Mouse (Mus musculus) brain, embryonic 14.5 days (tissue): ENCODE data around the gene Alk.

ENCODE experiments used
- CTCF ChIP-seq: fragments of 200-500 bp; IDR thresholded peaks from 2 replicates; pipeline ENCODE4 v1.5.1; 2012; ENCODE audit warnings: inconsistent platforms, mild to moderate bottlenecking, moderate library complexity, borderline replicate concordance; ENCODE audit not compliant: insufficient read depth, insufficient read length; ENCODE audit errors: extremely low read depth
- POLR2A ChIP-seq: fragments of 200-500 bp; IDR thresholded peaks from 2 replicates; pipeline ENCODE4 v1.6.1; 2012; ENCODE audit warnings: mild to moderate bottlenecking, inconsistent platforms, borderline replicate concordance; ENCODE audit not compliant: poor library complexity, insufficient read depth, insufficient read length, severe bottlenecking; ENCODE audit errors: extremely low read depth

DNA sequence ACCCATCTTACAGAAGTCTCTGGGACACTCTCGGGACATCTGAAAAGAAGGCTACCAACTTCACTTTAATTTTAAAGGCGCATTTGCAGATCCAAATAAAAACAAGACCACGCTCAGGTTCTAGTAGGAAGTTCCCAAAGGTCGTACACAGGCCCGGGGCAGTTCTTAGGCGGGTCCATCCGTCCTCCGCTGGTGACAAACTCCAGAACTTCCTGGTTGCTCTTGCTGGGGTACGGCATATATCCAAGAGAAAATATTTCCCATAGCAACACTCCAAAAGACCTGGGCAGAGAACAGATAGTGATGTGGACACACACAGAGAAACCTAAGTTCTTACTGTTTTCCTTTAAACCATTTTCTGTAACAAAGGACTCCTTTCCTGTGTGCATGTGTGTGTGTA, 729.6 kb downstream of the Alk start:
- TF ChIP-seq CTCF (no peak), POLR2A (no peak)
